Mouse (Mus musculus) cerebellum, postnatal 14 days (tissue): Measurements from ENCODE around the gene Gm28308.

ENCODE experiments used
- DNase-seq, 2 experiments: peaks; one replicate each; pipeline ENCODE4 v3.0.0; 2021; ENCODE audit warnings: mixed read lengths in 2 of 2

Gene Gm28308

GRCm38 (mm10) chr6:52218643-52219215, 5.6 kb upstream of the Gm28308 start:
- peak; percentile 44 to 49 for DNase-seq

GRCm38 (mm10) chr6:52217895-52218642, 4.9 kb upstream of the Gm28308 start:
- DNase-seq, result peak in 1 of 2 experiments; percentile 13

- no peak for DNase-seq
Measured at GRCm38 (mm10) chr6:52217459-52217768, 4.3 kb upstream of the Gm28308 start.

DNA sequence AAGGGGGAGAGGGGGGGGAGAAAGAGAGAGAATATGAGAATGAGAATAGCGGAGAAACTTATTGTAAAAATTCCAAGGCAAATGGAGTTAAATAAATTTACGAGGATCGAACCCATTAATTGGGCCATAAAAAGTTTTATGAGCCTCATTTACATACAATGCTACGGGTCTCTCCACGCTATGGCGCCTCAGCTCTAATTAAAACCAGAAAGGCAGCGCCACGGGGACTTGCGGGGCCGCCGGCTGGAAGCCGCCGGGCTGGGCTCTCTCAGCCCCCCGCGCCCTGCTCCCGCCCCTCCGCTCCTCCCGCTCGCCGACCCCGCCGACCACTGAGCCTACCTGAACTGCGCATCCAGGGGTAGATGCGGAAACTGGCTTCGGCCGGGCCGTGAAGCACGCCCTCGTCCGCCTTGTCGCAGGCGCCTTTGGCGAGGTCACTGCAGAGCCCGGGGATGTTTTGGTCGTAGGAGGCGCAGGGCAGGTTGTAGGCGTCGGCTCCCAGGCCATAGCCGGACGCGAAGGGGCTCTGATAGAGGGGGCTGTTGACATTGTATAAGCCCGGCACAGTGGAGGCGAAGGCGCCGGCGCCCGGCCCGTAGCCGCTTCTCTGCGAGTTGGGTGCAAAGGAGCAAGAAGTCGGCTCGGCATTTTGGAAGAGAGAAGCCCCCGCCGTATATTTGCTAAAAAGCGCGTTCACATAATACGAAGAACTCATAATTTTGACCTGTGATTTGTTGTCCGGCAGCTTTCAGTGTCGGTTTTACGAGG, 3.7 kb upstream of the Gm28308 start:
- DNase-seq, result no peak

DNA sequence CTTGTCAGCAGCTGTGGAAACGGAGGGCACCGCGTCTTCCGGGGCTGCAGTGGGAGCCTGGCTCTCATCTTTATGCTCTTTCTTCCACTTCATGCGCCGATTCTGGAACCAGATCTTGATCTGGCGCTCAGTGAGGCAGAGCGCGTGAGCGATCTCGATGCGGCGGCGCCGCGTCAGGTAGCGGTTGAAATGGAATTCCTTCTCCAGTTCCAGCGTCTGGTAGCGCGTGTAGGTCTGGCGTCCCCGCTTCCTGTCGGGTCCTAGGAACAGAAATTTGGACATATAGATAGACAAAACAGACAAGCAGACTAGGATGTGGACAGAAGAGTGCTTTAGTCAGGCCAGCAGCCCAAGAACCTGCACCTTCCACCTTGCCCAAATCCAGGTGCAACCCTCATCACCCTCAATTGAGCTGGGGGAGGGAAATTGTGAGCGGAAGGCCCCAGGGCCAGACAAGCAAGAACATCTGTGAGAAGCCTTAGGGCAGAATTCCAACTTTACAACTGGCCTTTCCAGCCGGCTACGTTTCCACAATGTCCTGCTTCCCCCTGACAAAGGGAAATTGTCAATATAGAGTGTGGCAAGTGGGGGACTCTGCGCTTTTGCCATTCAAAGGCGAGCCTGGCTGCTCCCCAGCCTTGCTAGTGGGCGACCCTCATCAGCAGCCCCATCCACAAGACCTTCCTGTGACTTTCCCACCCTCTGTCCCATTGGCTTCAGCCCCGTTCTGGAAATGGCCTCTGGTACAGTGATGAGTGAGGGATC, 2.8 kb upstream of the Gm28308 start:
- DNase-seq, result no peak

DNA sequence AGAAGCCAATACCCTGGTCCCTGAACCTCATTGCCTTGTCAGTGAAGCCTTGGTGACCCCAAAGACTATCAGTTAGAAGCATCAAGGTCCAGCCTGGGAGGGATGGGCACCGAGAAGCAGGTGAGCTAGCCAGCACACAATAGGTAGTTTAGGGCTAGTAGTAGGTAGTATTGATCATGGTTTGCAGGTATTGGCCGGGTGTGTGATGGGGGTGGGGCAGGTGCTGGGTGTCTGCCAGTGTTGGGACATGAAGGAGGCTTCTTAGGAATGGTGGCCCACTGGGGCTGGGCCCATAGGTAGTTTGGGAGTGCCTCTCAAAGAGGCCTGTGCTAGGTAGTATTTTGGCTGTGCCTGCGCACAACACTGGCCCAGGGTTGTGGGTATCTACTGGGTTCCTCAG, 1.9 kb upstream of the Gm28308 start:
- DNase-seq, result no peak

- no peak for DNase-seq
Measured at GRCm38 (mm10) chr6:52214271-52214670, 1.1 kb upstream of the Gm28308 start.

- DNase-seq, result no peak
Measured at GRCm38 (mm10) chr6:52212556-52213118, 502 bp downstream of the Gm28308 start.

DNA sequence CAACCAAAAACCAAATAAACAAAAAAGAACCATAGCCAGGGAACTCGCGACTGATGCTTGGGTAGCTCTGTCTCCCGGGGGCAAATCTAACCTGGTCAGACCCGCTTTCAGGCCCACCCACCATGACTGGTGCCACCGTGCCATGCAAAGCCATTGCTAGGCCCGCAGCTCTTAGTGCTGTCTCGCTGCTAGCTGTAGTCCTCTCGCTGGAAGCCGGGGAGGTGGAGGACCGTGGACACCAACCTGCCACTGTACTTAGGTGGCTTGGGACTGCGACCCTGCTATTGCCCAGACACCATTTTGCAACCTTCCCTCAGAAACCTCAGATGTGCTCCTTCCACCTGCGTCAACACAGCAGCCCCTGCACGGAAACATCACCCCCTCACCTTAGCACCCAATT, 1.2 kb downstream of the Gm28308 start:
- no peak for DNase-seq

DNA sequence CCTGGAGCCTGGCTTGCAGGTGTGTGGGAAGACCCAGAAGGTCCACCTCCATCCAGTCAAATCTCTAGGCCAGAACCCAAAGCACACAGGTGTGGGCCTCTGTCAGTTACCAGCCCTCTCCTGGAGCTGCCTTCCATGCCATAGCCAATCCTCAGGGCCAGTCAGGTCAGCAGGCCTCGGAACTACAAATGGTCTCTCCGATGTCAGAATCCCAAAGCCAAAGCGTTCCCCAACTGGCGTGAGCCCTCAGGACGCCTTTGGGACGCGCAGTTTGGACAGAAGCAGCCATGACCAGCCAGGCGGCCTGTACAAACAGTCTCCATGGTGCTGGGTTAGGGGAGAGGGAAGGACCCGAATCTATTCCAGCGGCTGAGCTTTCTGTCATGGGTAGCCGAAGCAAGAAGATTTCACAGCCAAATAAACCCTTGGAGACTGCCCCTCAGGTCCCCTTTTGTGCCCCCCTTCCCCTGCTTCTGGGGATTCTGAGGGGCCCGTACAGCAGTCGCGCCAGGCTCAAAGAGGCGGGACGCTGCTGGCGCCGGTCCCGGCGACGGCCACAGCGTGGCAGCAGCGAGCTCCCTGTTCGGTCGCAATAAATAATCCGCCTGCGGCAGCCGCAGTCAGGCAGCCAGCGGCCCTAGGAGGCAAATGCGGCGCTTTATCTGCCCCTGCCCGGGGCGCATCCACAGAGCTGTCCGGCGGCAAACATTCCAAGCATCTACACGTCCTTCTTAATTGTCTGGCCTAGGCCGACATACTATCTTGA, 1.8 kb downstream of the Gm28308 start:
- peak; percentile 76 to 79 for DNase-seq

DNA sequence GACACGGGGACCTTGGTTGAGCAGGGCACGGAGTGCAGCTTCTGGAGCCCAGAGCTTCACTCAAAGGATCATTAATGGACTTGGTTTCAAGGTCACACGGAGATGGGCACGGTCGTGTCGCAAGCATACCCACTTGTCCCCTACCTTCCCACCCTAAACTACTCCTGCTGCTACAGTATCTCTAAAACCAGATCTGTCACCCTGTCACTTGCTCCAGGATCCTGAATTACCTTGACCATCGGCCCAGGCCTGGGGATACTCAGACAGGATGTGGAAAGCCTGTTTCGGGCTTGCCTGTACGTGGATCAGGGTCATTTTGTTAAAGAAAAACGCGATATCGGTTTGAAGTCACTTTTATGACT, 3.5 kb downstream of the Gm28308 start:
- no peak for DNase-seq

GRCm38 (mm10) chr6:52208868-52209684, 4.1 kb downstream of the Gm28308 start:
- DNase-seq, result no peak

GRCm38 (mm10) chr6:52208072-52208867, 4.9 kb downstream of the Gm28308 start, which contains the start of gene Hoxa6:
Gene Hoxa6 (minus strand): TSS chr6:52208722.
- DNase-seq, result no peak

GRCm38 (mm10) chr6:52207684-52207976, 5.5 kb downstream of the Gm28308 start:
- DNase-seq, result no peak

GRCm38 (mm10) chr6:52206882-52207683, 6.1 kb downstream of the Gm28308 start:
- no peak for DNase-seq

- DNase-seq, result no peak
Measured at GRCm38 (mm10) chr6:52205638-52206621, 7.2 kb downstream of the Gm28308 start.

DNA sequence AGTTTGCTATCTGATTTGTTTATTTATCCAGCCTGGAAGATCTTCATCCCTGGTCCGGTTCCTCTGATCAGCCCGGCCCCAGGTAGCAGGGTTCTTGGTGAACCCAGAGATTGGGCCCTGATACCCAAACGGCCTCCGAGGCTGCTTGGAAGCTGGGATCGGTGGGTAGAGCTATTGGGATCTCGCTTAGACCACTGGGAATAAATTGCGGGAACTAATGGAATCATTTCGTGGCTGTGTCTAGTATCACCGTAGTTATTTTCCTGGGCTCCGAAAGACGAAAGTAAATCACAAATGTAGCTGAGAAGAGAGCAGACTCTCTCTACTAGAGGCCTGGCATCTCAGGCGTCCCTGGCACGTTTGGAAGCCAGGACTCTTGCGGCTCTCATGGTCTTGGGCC, 7.9 kb downstream of the Gm28308 start:
- no peak for DNase-seq

- peak in 1 of 2 experiments; percentile 63 for DNase-seq
Measured at GRCm38 (mm10) chr6:52204050-52204752, 8.9 kb downstream of the Gm28308 start, which contains the start of gene Hoxa5. Gene Hoxa5 (minus strand): TSS chr6:52204587.
